Comparison of ENCODE assay signal across 1 mouse cellular context in the genomic region with DNA sequence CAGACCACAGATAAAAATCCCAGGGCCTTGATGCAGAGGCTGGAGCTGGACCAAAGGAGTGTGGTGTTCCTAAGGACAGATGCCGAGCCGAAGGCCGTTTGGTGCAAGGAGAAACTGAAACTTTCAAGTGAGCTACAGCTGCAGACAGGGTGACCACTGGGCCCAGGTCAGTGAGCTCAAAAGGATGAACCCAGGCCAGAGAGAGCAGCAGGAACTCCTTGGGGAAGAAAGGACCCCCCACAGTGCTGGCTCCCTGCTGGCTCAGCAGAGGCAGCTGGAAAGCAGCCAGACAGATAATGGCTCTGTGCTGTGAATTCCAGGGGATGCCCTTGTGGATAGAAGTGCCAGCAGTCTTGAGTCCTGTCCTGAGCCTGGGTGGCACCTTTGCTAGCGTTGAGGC.
TF ChIP-seq lines count a peak whose summit lies in the region.

No protein-coding gene starts in this region.

TF ChIP-seq in MEL, 35 proteins besides CTCF, POLR2A, EP300 and RAD21 (continued from another document):
- TF ChIP-seq ZNF384 (IDR thresholded peaks at IDR 0.05; ENCODE audit: low read depth, low read length) (no peak), ZMIZ1 (IDR thresholded peaks at IDR 0.05; ENCODE audit: low read depth, low read length) (no peak), MXI1 (IDR thresholded peaks at IDR 0.05; ENCODE audit: low read depth, low read length) (no peak)
